Mouse (Mus musculus) layer of hippocampus, postnatal 25 days (tissue): Measurements from ENCODE around the gene Mxi1. TPM values are rescaled to one million over a fixed set of nuclear protein-coding genes. Genes with fewer than 3 reads are reported as not detected.

Experiments used
- DNase-seq, 2 experiments: peaks; one replicate each; pipeline ENCODE4 v3.0.0; 2022; ENCODE audit warnings: mixed read lengths in 2 of 2, low spot score in 1 of 2; ENCODE audit errors: extremely low spot score in 1 of 2
- total RNA-seq, 2 experiments: library from RNA; stranded (reverse); gene quantifications; 2 replicates each; pipeline ENCODE4 v1.2.3; 2021

The Mxi1 gene
- total RNA-seq, 2 experiments from 2014 or later, result 57.7 to 68.2 TPM

GRCm38 (mm10) chr19:53320264-53321110 lies 10.2 kb downstream of the Mxi1 start:
- no peak for DNase-seq

- no peak for DNase-seq
These were observed 11.0 kb downstream of the Mxi1 start for GRCm38 (mm10) chr19:53321273-53321672.

- no peak for DNase-seq
These were observed 12.2 kb downstream of the Mxi1 start for GRCm38 (mm10) chr19:53322438-53323048.

GRCm38 (mm10) chr19:53324866-53325265 lies 14.5 kb downstream of the Mxi1 start:
- no peak for DNase-seq

GRCm38 (mm10) chr19:53325578-53326295 lies 15.4 kb downstream of the Mxi1 start:
- peak; percentile 40 to 64 for DNase-seq

GRCm38 (mm10) chr19:53328116-53328515 lies 17.8 kb downstream of the Mxi1 start:
- no peak for DNase-seq

GRCm38 (mm10) chr19:53329221-53329991 lies 19.1 kb downstream of the Mxi1 start:
- peak; percentile 87 to 89 for DNase-seq

GRCm38 (mm10) chr19:53329992-53330381 lies 19.7 kb downstream of the Mxi1 start:
- peak; percentile 47 to 57 for DNase-seq

- DNase-seq, result no peak
These were observed 21.7 kb downstream of the Mxi1 start for GRCm38 (mm10) chr19:53331882-53332500.

GRCm38 (mm10) chr19:53333730-53334129 lies 23.4 kb downstream of the Mxi1 start:
- DNase-seq, result no peak

GRCm38 (mm10) chr19:53335241-53335640 lies 24.9 kb downstream of the Mxi1 start:
- no peak for DNase-seq

GRCm38 (mm10) chr19:53340423-53340822 lies 30.1 kb downstream of the Mxi1 start:
- no peak for DNase-seq

- DNase-seq, result no peak
These were observed 33.0 kb downstream of the Mxi1 start for GRCm38 (mm10) chr19:53343174-53343881.

- no peak for DNase-seq
These were observed 33.7 kb downstream of the Mxi1 start for GRCm38 (mm10) chr19:53344062-53344461.

GRCm38 (mm10) chr19:53345766-53346165 lies 35.4 kb downstream of the Mxi1 start:
- no peak for DNase-seq

GRCm38 (mm10) chr19:53353864-53354263 lies 43.5 kb downstream of the Mxi1 start:
- DNase-seq, result no peak

GRCm38 (mm10) chr19:53354271-53355000 lies 44.1 kb downstream of the Mxi1 start:
- DNase-seq, result no peak

GRCm38 (mm10) chr19:53355065-53355464 lies 44.7 kb downstream of the Mxi1 start:
- no peak for DNase-seq
